Mouse (Mus musculus) midbrain, embryonic 11.5 days (tissue): ENCODE data around the gene Plcg1. TPM values are rescaled to one million over a fixed set of nuclear protein-coding genes. Genes with fewer than 3 reads are reported as not detected.

ENCODE experiments used
- ATAC-seq: fragments of 200-750 bp; cut with Nextera tagmentation; 2 replicates; pipeline ENCODE4 v1.8.0; 2017; ENCODE audit warnings: moderate TSS enrichment, moderate library complexity; ENCODE audit not compliant: low FRiP score
- DNase-seq: peaks from one replicate; pipeline ENCODE4 v3.0.0; 2015; ENCODE audit warnings: low spot score; ENCODE audit errors: missing footprints
- H3K27ac ChIP-seq: fragments of 300-500 bp; sonication (generic); 2 replicates; pipeline ENCODE4 v1.5.1; 2014; ENCODE audit warnings: low read depth, low read length
- H3K27me3 ChIP-seq: fragments of 300-500 bp; sonication (generic); 2 replicates; pipeline ENCODE4 v1.6.1; 2014; ENCODE audit warnings: mild to moderate bottlenecking, low read length, moderate library complexity, mixed read lengths; ENCODE audit not compliant: control insufficient read depth, insufficient read depth
- H3K36me3 ChIP-seq: fragments of 300-500 bp; sonication (generic); 2 replicates; pipeline ENCODE4 v1.6.1; 2014; ENCODE audit warnings: mild to moderate bottlenecking, low read length, moderate library complexity, mixed read lengths; ENCODE audit not compliant: control insufficient read depth, insufficient read depth
- H3K4me1 ChIP-seq: fragments of 300-500 bp; sonication (generic); 2 replicates; pipeline ENCODE4 v1.6.1; 2014; ENCODE audit warnings: low read length; ENCODE audit not compliant: control insufficient read depth, insufficient read depth
- H3K4me2 ChIP-seq: fragments of 300-500 bp; sonication (generic); 2 replicates; pipeline ENCODE4 v1.6.1; 2014; ENCODE audit warnings: mild to moderate bottlenecking, moderate library complexity
- H3K4me3 ChIP-seq: fragments of 300-500 bp; sonication (generic); 2 replicates; pipeline ENCODE4 v1.5.1; 2014; ENCODE audit warnings: low read depth, low read length
- H3K9ac ChIP-seq: fragments of 300-500 bp; sonication (generic); 2 replicates; pipeline ENCODE4 v1.6.1; 2014; ENCODE audit warnings: low read length
- H3K9me3 ChIP-seq: fragments of 300-500 bp; sonication (generic); 2 replicates; pipeline ENCODE4 v1.6.1; 2016; ENCODE audit warnings: low read length; ENCODE audit not compliant: control insufficient read depth
- WGBS: fragments of 180-500 bp; shearing (Covaris S2); extraction: QIAGEN DNeasy Blood & Tissue Kit; methylation state at CpG from one replicate; pipeline ENCODE4 v1.1.7; 2014; 5-methylcytosine and 5-hydroxymethylcytosine counted together
- polyA plus RNA-seq: library from polyadenylated mRNA; unstranded; fragments of >200 nt; fragmentation: Nextera tagmentation; extraction: Ambion mirVana; gene quantifications from 2 replicates; pipeline ENCODE4 v1.2.1, GENCODE M21; 2014

The Plcg1 gene
- polyA plus RNA-seq, 1 experiment from 2014 or later: 64.0 TPM

GRCm38 (mm10) chr2:160798206-160798605 is 67.1 kb downstream of the Plcg1 start:
- no peaks in the 10 kb centered on the region for H3K4me1 ChIP-seq
- no peak overlapping the region for H3K4me3 ChIP-seq
- no peaks in the 10 kb centered on the region for H3K27me3 ChIP-seq
- DNase-seq (no peak), ATAC-seq (no peak)
- no peaks in the 10 kb centered on the region for H3K9me3 ChIP-seq
- H3K27ac ChIP-seq: no peak overlapping the region
- WGBS: 84% methylated on average over 1 of the region's 1 CpGs
- H3K4me2 ChIP-seq: no peak overlapping the region
- no peak overlapping the region for H3K9ac ChIP-seq
- no peaks in the 10 kb centered on the region for H3K36me3 ChIP-seq

GRCm38 (mm10) chr2:160800967-160801366 is 69.9 kb downstream of the Plcg1 start:
- H3K36me3 ChIP-seq: no peaks in the 10 kb centered on the region
- H3K4me3 ChIP-seq: no peak overlapping the region
- H3K27ac ChIP-seq: no peak overlapping the region
- no peaks in the 10 kb centered on the region for H3K4me1 ChIP-seq
- ATAC-seq: no peak
- no peak for DNase-seq
- WGBS: 94% methylated on average over 1 of the region's 1 CpGs
- no peaks in the 10 kb centered on the region for H3K9me3 ChIP-seq
- no peaks in the 10 kb centered on the region for H3K27me3 ChIP-seq
- H3K9ac ChIP-seq: no peak overlapping the region
- H3K4me2 ChIP-seq: no peak overlapping the region

DNA sequence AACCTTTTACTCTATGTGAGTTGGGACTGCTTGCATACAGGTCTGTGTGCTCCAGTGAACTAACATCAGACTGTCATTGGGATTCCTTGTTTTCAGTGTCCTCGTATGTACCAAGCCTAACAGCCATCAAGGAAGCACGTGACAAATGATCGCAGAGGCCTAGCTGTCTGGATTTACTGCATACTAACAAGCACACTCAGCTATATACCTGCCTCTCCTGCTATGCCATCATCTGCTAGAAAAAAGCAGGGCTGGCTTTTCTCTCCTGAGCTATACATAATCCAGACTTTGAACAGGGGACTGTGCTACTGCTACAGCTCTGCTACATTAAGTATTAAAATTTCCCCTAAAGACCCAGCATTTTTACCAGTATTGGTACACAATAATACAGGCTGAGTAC is 71.2 kb downstream of the Plcg1 start:
- Histone ChIP-seq H3K27me3 (no peaks in the 10 kb centered on the region), H3K9me3 (no peaks in the 10 kb centered on the region), H3K4me3 (no peak overlapping the region), H3K4me2 (no peak overlapping the region), H3K27ac (no peak overlapping the region), H3K9ac (no peak overlapping the region), H3K4me1 (no peaks in the 10 kb centered on the region), H3K36me3 (no peaks in the 10 kb centered on the region)
- whole genome bisulfite sequencing: 85% methylated on average over 3 of the region's 3 CpGs
- ATAC-seq: no peak
- no peak for DNase-seq

DNA sequence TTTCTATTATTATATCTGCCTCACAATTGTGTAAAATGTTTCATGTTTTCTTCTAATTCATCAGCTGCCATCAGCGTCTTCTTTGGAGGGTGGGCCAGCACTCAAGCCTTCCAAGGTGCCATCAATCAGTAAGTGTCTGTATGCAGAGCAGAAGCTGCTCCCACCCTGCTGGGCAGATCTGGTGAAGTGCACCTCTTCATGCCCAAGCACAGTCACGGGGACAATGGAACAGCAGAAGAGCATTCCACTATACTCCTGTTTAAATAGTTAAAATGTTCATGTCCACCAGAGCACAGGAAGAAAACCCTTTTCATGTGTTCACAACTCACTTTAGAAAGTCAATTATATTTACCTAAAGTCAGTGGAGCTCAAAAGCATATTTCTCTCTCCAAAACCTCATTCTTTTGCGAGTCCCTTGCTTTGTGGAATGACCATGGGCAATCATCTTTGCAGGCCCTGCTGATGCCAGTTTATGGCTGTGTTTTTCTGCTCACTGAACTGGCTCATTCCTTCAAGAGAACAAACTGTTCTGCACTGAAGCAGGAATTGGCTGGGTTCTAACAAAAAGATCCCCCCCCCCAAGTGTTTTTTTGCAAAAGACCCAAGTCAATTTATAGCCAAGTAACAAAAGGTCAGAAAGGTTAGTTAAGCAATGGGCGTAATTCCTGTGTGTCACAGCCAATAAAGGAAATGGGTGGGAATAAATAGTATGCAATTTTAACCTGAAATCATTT is 73.9 kb downstream of the Plcg1 start:
- ATAC-seq (no peak), DNase-seq (no peak)
- Histone ChIP-seq H3K4me2 (no peak overlapping the region), H3K9ac (no peak overlapping the region), H3K27ac (no peak overlapping the region), H3K27me3 (no peaks in the 10 kb centered on the region), H3K36me3 (no peaks in the 10 kb centered on the region), H3K4me3 (no peak overlapping the region), H3K4me1 (no peaks in the 10 kb centered on the region), H3K9me3 (no peaks in the 10 kb centered on the region)
- WGBS: 72% methylated on average over 4 of the region's 4 CpGs

GRCm38 (mm10) chr2:160806091-160806521 is 75.0 kb downstream of the Plcg1 start:
- ATAC-seq (no peak), DNase-seq (no peak)
- 79% methylated on average over 3 of the region's 3 CpGs for WGBS
- Histone ChIP-seq H3K4me3 (no peak overlapping the region), H3K4me2 (no peak overlapping the region), H3K27me3 (no peaks in the 10 kb centered on the region), H3K4me1 (no peaks in the 10 kb centered on the region), H3K36me3 (no peaks in the 10 kb centered on the region), H3K27ac (no peak overlapping the region), H3K9ac (no peak overlapping the region), H3K9me3 (no peaks in the 10 kb centered on the region)

DNA sequence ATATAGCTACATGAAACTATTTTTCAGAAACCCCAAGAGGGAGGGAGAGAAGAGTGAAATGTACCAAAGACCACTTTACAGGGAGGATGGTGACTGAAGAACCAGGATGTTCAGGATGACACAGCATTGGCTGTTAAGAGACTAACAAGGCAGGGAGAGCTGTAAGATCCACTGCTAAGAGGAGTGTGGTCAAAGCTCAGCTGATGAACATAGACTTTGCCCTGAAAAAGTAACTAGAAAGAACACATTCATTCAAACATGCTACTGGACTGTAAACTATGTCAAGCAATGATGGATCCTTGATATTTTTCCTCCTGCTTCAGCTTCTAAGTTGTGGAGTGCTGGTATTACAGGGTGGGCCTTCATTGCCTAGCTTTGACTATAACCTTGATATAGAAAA is 79.3 kb downstream of the Plcg1 start:
- Histone ChIP-seq H3K36me3 (no peaks in the 10 kb centered on the region), H3K4me1 (no peaks in the 10 kb centered on the region), H3K9me3 (no peaks in the 10 kb centered on the region), H3K4me3 (no peak overlapping the region), H3K4me2 (no peak overlapping the region), H3K27ac (no peak overlapping the region), H3K9ac (no peak overlapping the region), H3K27me3 (no peaks in the 10 kb centered on the region)
- ATAC-seq (no peak), DNase-seq (no peak)

GRCm38 (mm10) chr2:160810802-160811201 is 79.7 kb downstream of the Plcg1 start:
- 89% methylated on average over 1 of the region's 1 CpGs for WGBS
- DNase-seq (no peak), ATAC-seq (no peak)
- no peaks in the 10 kb centered on the region for H3K36me3 ChIP-seq
- H3K9me3 ChIP-seq: no peaks in the 10 kb centered on the region
- H3K4me3 ChIP-seq: no peak overlapping the region
- H3K4me2 ChIP-seq: no peak overlapping the region
- H3K4me1 ChIP-seq: no peaks in the 10 kb centered on the region
- no peaks in the 10 kb centered on the region for H3K27me3 ChIP-seq
- no peak overlapping the region for H3K27ac ChIP-seq
- H3K9ac ChIP-seq: no peak overlapping the region

Other genes starting within 250 kb of the Plcg1 start
- 114 and 122 TPM in 2 replicates for gene Top1, start 85.4 kb upstream of the Plcg1 start, polyA plus RNA-seq
- gene Zhx3, start 141.7 kb downstream of the Plcg1 start, polyA plus RNA-seq: 7.8 and 8.9 TPM in 2 replicates
- 0.10 and 0.21 TPM in 2 replicates for gene Lpin3, start 149.4 kb downstream of the Plcg1 start, polyA plus RNA-seq
- gene Emilin3, start 181.0 kb downstream of the Plcg1 start, polyA plus RNA-seq: 2.6 and 2.9 TPM in 2 replicates